Mouse (Mus musculus) Patski (cell line): Measurements from ENCODE around the gene Ogfod1. TPM values are rescaled to one million over a fixed set of nuclear protein-coding genes. Genes with fewer than 3 reads are reported as not detected.
"Not testable (repeated sequence)": the region's sequence is repeated elsewhere in the genome, so short reads cannot be mapped to it uniquely, and the experiment has no call there.

Experiments
- ATAC-seq: fragments of 100-300 bp; one replicate; pipeline ENCODE4 v1.8.0; 2021
- CTCF ChIA-PET: fragments of 350-600 bp; sonication (Branson Sonifier 250); formaldehyde crosslinking; loops from one replicate; lab custom pipeline; 2022; ENCODE audit warnings: inconsistent platforms; lab: Charles Lee
- POLR2A ChIA-PET: fragments of 350-600 bp; sonication (Branson Sonifier 250); formaldehyde crosslinking; loops from one replicate; lab custom pipeline; 2022; ENCODE audit warnings: antibody characterized with exemption, inconsistent platforms; lab: Charles Lee
- DNase-seq: peaks from one replicate; pipeline ENCODE4 v3.0.0-alpha.2; 2011; ENCODE audit warnings: low read depth, low spot score
- H3K27me3 ChIP-seq: fragments of 371-371 bp; one replicate; pipeline ENCODE4 v1.5.1; 2021
- CTCF ChIP-seq: fragments of 100-300 bp; IDR thresholded peaks from one replicate; pipeline ENCODE4 v1.5.1; 2021
- in situ Hi-C: fragments of 300-500 bp; cut with MboI; formaldehyde crosslinking; loops from 3 replicates; pipeline ENCODE4 v1.11.1; 2018; ENCODE audit warnings: low pct_unique_long_range_greater_than_20kb, mixed read lengths
- polyA plus RNA-seq: library from polyadenylated mRNA; unstranded; gene quantifications from one replicate; pipeline ENCODE4 v1.2.3, GENCODE M21; 2021

The Ogfod1 gene
- polyA plus RNA-seq, 1 experiment from 2014 or later, result 13.4 TPM

DNA sequence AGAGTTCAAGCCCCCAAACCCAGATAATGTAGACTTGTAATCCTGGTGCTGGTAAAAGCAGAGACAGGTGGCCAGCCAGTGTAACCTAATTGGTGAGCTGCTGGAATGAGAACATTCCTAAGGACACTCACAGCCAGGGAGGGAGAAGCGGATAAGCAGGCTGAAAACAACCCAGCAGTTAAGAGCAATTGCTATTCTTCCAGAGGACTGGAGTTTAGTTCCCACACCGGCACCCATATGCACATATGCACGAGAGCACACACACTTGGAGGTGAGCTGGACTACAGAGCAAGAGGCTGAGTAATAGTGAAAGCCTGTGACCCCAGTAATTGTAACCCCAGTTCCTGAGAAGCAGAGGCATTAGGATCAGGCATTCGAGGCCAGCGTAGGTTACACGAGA lies 13.1 kb upstream of the Ogfod1 start:
- TF ChIP-seq CTCF, result no peak
- no peak for ATAC-seq
- POLR2A ChIA-PET, result interaction anchor here (1.1 kb wide), 1 partner anchor 21 kb away, joined by 3 read pairs; no protein-coding TSS in a partner anchor
- no peaks in the 10 kb centered on the region for H3K27me3 ChIP-seq
- CTCF ChIA-PET, result no interaction called here
- no peak for DNase-seq
- in situ Hi-C loops, result loop anchor here (25.0 kb wide), 1 partner anchor 1187 kb away; the partner anchor contains the start of gene Mmp2

- no peak for TF ChIP-seq CTCF
- ATAC-seq, result no peak
- POLR2A ChIA-PET, result no interaction called here
Measured at GRCm38 (mm10) chr8:94029701-94030100, 7.3 kb upstream of the Ogfod1 start.

DNA sequence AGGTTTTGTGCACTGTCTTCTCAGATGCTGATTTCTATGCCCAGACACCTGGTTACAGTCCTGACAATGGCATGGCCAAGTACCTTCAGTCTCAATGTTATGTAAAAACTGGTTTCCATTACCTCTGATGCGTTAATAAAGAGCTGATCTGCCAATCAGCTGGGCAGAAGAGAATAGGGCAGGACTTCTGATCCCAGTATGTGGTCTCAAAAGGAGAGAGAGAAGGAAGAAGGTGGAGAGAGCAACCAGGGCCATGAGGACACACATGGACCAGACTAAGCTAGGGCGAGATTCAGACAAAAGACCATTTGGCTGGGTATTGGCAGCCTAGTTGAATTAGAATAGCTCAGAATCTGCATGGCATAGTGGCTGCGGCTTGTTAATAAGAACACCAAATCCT lies 3.4 kb upstream of the Ogfod1 start:
- ATAC-seq, result no peak
- POLR2A ChIA-PET, result interaction anchor here (1.0 kb wide), 1 partner anchor 9 kb away, joined by 3 read pairs; no protein-coding TSS in a partner anchor
- CTCF ChIA-PET, result interaction anchor here (1.5 kb wide), 1 partner anchor 13 kb away, joined by 6 read pairs; no protein-coding TSS in a partner anchor
- TF ChIP-seq CTCF, result no peak
- H3K27me3 ChIP-seq, result no peaks in the 10 kb centered on the region
- DNase-seq, result no peak
- in situ Hi-C loops, result no loop called here

More at GRCm38 (mm10) chr8:94029701-94030100, 7.3 kb upstream of the Ogfod1 start:
- CTCF ChIA-PET, result no interaction called here
- in situ Hi-C loops, result no loop called here
- no peaks in the 10 kb centered on the region for H3K27me3 ChIP-seq
- no peak for DNase-seq

DNA sequence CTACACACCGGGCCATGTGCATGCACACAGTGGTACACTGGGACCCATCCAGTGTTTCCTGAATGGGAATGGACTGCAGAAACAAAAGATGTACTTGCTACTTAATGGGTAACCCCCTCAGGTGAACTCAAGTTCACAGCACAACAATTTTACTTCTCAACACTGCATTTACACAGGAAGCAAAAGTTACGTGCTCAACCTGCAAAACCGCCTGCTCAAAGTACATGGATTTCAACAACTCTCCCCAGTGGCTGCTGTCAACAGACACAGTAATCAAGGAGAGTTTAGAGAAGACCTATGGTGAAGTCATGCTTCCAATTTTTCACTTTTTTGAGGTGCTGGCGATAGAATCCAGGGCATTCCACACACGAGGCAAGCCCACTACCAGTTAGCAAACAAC lies 1.8 kb upstream of the Ogfod1 start:
- H3K27me3 ChIP-seq, result no peaks in the 10 kb centered on the region
- ATAC-seq, result no peak
- POLR2A ChIA-PET, result no interaction called here
- CTCF ChIA-PET, result interaction anchor here (1.2 kb wide), 1 partner anchor 10 kb away, joined by 4 read pairs; no protein-coding TSS in a partner anchor
- TF ChIP-seq CTCF, result no peak
- DNase-seq, result no peak
- in situ Hi-C loops, result no loop called here

DNA sequence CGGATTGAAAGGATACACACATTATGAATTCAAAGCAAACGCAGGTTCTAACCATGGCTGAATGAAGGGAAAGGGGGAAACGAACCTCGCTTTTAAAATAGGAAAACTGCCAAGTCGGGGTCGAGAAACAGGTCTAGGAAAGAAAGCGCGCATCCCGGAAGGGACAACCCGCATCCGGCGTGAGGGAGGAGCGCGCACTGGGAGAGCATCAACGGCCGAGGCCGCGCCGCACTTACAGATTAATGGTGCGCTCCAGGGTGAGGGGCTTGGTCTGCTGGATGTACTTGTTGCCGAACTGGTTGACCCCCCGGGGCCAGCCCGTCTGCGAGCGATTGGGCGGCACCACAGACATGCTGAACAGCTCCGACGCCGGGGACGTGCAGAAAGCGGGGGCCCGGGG lies 457 bp upstream of the Ogfod1 start:
- in situ Hi-C loops, H3K27me3 ChIP-seq, POLR2A ChIA-PET, DNase-seq: not testable (repeated sequence)
- CTCF ChIA-PET, result interaction anchor here (1.2 kb wide), 1 partner anchor 12 kb away, joined by 4 read pairs; no protein-coding TSS in a partner anchor
- peak; percentile 73 for ATAC-seq

GRCm38 (mm10) chr8:94037806-94038205 lies 808 bp downstream of the Ogfod1 start:
- in situ Hi-C loops, result no loop called here
- no peak for DNase-seq
- no peaks in the 10 kb centered on the region for H3K27me3 ChIP-seq
- CTCF ChIA-PET, result interaction anchor here (0.8 to 1.4 kb wide), 3 partner anchors 13 to 162 kb away, joined by 3 to 4 read pairs (median 3); no protein-coding TSS in a partner anchor
- ATAC-seq, result no peak
- POLR2A ChIA-PET, result no interaction called here
- no peak for TF ChIP-seq CTCF

- CTCF ChIA-PET, result no interaction called here
- no peak for DNase-seq
- in situ Hi-C loops, result no loop called here
- no peak for TF ChIP-seq CTCF
- H3K27me3 ChIP-seq, result no peaks in the 10 kb centered on the region
- POLR2A ChIA-PET, result interaction anchor here (0.6 to 1.7 kb wide), 2 partner anchors 36 to 1093 kb away, joined by 3 read pairs; no protein-coding TSS in a partner anchor
- ATAC-seq, result no peak
Measured at GRCm38 (mm10) chr8:94047845-94048244, 10.8 kb downstream of the Ogfod1 start.

GRCm38 (mm10) chr8:94052696-94053095 lies 15.7 kb downstream of the Ogfod1 start:
- ChIA-PET POLR2A (no interaction called here), CTCF (interaction anchor here (1.0 kb wide), 1 partner anchor 9 kb away, joined by 3 read pairs; no protein-coding TSS in a partner anchor)
- DNase-seq (no peak), ATAC-seq (peak; percentile 87)
- no peaks in the 10 kb centered on the region for H3K27me3 ChIP-seq
- TF ChIP-seq CTCF, result no peak
- in situ Hi-C loops, result no loop called here

GRCm38 (mm10) chr8:94057157-94057854 lies 20.3 kb downstream of the Ogfod1 start:
- in situ Hi-C loops, result loop anchor here (5.0 kb wide), 1 partner anchor 465 kb away; no protein-coding TSS in a partner anchor
- TF ChIP-seq CTCF, result peak; percentile 87
- DNase-seq (no peak), ATAC-seq (no peak)
- no peaks in the 10 kb centered on the region for H3K27me3 ChIP-seq
- POLR2A ChIA-PET, result no interaction called here
- CTCF ChIA-PET, result interaction anchor here (1.0 to 2.5 kb wide), 3 partner anchors 14 to 129 kb away, joined by 3 to 9 read pairs (median 4); no protein-coding TSS in a partner anchor

GRCm38 (mm10) chr8:94066121-94066863 lies 29.3 kb downstream of the Ogfod1 start:
- no peak for TF ChIP-seq CTCF
- ChIA-PET POLR2A (interaction anchor here (0.5 to 0.9 kb wide), 2 partner anchors 32 to 51 kb away, joined by 3 read pairs; no protein-coding TSS in a partner anchor), CTCF (interaction anchor here (0.8 kb wide), 1 partner anchor 27 kb away, joined by 3 read pairs; no protein-coding TSS in a partner anchor)
- in situ Hi-C loops, result no loop called here
- DNase-seq (no peak), ATAC-seq (no peak)
- no peaks in the 10 kb centered on the region for H3K27me3 ChIP-seq
